Mouse (Mus musculus): Measurements from ENCODE around the gene Pogz. TPM values are rescaled to one million over a fixed set of nuclear protein-coding genes. Genes with fewer than 3 reads are reported as not detected.

The Pogz gene
- 10 to 100 TPM; 35.1 to 38.6 TPM for total RNA-seq (2021)

DNA sequence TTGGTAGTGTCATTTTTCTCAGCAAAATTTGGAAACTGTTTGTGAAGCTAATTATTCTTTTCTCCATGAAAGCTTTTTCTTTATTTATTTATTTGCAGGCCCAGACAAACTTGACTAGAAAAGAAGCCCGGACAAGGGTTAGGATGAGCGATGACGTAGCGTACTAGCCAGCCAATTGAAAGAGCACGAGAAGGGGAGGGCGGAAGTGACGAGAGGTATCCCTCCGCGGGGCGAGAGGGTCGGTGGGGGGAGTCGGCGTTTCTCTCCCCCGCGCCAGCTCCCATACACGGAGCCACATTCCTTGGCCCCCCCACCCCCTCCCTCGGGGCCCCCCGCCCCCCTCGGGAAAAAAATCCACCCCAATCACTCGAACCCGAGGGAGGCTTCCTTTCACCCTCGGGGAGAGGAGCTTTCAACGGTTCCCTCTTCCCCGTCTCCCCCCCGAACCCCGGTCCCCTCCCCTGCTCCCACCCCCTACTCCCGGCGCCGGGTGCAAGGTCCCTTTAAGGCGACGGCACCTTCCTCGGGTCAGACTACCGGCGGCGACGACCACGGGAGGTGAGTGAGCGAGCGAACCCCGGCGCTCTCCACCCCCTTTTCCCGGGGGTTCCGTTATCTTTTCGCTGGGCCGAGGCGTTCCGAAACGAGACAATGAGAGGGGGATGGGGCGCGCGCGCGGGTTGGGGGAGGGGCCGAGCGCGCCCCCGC lies at the start of gene Pogz:
Gene Pogz, plus strand, starts transcription at position 385 of the 708 bp plus-strand sequence.
- DNase-seq = peak; percentile 97

DNA sequence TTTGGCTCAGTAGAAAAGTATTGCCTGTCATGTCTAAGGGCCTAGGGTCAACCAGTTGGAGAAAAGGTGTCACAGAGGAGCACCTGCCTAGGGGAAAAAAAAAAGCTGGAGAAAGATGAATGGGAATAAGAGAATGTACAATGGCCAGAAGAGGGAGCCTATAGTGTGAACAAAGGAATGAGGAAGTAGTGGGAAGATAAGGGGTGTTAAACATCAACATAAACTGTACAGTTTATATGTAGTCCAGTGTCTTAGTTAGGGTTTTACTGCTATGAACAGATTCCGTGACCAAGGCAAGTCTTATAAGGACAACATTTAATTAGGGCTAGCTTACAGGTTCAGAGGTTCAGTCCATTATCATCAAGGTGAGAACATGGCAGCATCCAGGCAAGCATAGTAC lies 48.3 kb upstream of the Pogz start:
- no peak for DNase-seq

DNA sequence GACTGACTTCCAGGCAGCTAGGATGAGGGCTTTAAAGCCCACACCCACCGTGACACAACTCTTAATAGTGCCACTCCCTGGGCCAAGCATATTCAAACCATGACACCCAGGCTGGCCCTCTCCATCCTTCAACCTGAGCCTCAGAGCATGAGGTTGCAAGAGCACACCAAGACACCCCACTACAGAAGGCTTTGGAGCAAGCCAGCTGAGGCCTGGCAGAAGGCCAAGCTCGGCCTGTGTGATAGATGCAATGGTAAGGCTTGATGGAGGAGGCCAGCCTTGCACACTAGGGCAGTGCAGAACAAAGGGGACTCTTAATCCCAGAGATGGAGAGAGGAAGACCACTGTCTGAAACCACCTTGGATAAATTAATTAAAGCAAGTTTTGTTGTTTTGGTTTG lies 47.9 kb upstream of the Pogz start:
- DNase-seq = peak; percentile 31

DNA sequence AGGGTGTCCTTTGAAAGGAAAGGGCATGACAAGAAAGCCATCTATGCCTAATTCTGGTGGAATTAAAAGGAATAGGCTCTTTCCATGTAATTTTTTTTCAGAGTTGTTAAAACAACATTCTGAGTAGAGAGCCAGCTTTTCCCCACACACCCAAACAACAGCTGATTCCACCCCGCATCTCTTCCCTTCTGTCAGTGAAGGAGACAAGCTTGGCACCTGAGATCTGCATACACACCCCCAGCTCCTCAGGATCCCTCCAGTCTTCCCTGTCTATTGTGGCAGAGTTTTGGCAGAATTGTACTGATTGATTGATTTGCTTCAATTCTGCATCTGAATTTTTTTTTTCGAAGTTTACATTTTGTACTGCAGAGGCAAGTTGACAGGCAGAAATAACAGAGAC lies 45.1 kb upstream of the Pogz start:
- DNase-seq = no peak

DNA sequence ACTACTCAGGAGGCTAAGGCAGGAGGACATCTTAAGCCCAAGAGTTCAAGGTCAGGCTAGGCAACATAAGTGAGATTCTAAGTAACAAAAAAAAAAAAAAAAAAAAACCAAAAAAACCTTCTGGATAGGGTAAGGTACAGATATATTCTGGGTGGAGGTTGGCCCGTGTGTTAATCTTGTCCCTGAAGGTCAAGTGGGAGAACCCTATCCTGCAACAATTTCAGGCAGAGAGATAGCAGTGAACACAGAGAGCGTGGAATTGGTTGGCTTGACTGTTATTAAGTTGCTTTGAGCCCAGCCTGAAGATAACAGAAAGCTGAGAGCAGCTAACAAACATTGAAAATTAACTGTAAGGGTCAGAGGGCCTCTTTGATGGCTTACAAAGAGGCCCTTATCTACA lies 43.7 kb upstream of the Pogz start:
- no peak for DNase-seq

DNA sequence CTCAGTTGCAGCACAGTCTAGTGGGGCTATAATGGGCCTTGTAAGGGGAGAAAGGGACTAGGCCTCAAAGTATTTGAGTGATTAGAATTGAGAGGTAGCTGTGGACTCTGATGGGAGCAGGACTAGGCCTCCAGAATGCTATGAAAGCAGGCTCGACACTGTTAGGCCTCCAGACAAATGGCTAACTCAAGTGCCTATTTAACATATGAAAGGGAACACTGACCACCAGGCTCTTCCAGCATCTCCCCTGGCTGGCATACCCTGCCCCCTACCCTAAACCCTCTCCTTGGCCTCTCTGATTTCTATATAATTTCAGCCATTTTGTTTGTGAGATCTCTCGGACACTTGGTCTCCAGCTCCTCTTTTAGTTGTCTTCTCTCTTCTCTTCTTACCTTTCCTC lies 43.0 kb upstream of the Pogz start:
- DNase-seq = no peak

DNA sequence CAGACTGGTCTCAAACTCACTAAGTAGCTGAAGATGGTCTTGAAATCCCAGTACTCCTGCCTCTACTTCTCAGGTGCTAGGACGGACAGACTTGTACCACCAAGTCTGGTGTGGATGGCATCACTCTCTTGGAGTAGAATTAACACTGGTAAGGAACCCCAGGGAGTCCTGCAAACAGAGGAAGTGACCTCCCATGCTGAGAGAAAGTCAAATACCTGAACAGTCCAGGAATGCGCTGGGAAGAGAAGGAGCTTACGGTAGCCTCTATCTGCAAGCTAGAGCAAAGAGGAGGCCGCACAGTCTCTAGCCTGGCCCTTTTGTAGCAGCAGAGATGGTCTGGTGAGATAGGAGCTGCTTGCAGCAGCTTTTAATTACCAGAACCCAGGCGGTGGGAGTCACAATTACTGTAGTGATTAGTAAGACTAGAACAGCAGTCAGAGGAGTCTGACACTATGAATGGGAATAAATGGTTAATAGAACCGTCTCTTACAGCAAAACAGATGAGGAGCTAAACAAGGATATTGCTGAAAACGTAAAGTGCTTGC lies 41.7 kb upstream of the Pogz start:
- no peak for DNase-seq

DNA sequence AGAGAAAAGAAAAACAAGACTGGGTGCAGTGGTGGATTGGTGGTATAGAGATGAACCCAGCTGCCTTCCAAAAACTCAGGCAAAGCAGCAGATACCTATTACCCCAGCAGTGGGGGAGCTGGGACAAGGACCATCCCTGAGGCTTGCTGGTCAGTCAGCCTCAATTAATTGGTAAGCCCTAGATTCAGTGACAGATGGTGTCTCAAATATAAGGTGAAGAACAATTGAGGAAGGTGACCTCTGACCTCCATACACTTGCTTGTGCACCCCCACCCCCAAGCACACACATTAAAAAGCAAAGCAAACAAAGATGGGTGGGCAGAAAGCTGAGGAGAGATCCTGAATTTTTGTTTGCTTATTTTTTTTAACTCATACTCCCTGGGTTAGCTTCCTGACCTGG lies 41.2 kb upstream of the Pogz start:
- no peak for DNase-seq

DNA sequence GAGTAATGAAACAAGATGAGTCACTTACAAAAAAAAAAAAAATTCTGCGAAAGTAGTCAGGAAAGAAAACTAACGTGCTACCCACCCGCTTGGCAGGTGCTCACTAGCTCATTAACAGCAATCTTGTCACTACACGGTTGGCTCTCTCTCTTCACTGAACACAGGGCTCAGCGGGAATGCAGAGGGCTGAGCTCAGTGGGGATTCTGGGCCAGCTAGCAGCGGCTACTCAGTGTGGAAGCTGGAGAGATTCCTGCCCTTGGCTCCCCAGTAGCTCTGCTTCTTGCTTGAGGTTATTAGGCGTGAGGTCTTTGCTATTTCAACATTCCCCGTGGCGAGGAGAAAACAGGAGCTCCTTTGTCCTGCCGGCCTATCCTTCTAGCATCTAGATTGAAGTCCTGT lies 33.2 kb upstream of the Pogz start:
- peak; percentile 20 for DNase-seq

DNA sequence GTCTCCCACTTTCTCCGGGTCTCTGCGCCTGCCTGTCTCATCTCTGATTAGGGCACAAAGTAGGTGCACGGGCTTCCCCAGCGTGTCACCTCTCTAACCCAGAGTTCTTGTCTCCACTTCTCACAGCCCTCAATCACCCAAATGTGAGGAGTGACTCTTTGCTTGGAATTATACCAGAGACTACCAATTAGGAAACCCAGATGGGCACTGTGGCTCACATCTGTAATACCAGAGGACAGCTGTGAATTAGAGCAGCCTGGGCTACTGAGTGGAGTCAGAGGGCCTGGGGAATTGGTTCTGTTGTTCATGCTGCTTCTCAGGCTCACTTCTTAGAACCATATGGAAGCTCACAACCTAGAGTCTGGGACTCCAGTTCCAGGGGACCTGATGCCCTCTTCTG lies 32.4 kb upstream of the Pogz start:
- DNase-seq = no peak

DNA sequence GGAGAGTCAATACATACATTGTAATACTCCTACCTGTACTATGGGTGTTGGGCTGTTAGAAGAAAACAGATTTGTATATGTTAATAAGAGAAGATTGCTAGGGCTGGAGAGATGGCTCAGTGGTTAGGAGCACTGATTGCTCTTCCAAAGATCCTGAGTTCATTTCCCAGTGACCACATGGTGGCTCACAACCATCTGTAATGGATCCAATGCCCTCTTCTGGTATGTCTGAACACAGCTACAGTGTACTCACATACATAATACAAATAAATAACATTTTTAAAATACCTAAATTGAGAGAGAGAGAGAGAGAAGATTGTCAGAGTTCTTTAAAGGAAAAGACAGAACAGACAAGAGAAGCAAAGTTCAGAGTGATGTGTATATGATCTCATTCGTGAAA lies 29.1 kb upstream of the Pogz start:
- DNase-seq = no peak

DNA sequence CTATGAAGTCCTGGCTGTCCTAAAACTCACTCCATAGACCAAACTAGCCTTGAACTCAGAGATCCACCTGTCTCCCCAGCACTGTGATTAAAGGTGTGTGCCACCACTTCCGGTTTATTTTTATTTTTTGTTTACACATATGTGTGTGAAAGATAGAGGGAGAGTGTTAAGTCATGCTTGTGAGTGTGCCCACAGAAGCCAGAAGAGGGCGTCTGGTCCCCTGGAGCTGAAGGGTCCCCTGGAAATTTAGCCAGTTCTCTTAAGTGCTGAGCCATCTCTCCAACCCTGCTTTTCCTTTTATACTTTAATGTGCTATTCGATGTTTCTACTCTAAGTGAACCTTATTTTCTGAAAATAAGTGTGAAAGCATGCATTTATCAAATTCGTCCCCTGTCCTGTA lies 25.7 kb upstream of the Pogz start:
- DNase-seq = peak; percentile 44

DNA sequence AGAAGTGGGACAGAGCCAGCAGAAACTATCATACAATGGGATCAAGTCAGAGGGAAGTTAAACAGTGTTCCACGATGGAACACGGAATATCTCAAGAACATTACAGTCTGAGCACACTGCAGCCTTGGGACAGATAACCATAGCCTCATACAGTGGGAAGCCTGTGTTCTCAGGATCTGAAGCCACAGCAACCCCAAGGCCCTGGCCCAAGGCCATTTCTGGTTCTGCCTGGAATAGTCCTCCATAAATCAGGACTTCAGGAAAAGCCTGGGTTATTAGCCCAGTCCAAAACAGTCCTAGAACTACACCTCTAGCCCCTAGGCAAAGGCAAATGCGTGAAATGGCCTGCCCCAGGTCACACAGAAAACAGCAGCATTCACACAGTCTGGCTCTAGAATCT lies 23.7 kb upstream of the Pogz start:
- DNase-seq = no peak

DNA sequence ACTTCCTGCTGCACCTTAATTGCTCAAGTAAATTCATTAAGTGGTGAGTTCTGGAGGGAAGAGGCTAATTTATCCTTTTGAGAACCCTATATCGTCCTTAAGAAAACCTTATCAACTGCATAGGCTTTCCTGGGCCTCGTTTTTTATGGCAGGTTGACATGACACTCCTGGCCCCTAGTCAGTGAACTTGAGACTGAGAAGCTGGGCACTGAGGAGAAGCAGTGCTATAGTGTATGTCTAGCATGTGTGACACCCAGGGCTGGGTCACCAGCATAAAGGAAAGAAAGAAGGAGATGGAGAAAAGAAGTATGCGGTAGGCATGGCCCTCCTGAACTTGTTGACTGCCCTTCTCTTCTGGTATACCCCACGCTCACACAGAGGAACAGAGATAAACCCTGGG lies 23.3 kb upstream of the Pogz start:
- no peak for DNase-seq

DNA sequence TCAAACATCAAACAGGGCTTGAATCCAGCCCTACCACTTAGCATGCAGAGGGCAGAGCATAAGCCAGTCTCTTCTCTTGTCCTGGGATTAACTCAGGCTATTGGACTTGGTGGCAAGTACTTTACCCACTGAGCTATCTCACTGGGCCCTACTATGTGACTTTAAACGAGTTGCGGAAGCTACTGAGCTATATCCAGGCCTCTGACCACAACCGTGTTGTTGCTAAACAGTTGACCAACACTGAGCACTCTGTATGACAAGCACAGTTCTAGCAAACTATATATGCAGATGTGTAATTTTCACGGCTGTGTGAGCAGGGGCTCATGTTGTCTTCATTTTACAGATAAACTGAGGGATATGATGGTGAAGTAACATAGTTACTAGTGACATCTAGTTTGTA lies 22.7 kb upstream of the Pogz start:
- no peak for DNase-seq

DNA sequence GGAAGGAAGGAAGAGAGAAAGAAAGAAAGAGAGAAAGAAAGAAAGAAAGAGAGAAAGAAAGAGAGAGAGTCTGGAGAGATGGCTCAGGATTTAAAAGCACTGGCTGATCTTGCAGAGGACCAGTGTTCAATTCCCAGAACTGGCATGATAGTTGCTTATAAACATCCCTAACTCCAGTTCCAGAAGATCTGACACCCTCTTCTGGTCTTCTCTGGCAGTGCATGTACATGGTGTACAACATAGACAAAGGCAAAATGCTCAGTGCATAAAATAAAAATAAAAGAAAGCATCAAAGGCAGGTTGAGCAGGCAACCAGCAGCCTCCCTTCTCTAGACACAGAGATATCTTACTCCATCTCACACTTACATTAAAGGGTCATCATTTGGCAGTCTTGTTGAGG lies 21.8 kb upstream of the Pogz start:
- no peak for DNase-seq

DNA sequence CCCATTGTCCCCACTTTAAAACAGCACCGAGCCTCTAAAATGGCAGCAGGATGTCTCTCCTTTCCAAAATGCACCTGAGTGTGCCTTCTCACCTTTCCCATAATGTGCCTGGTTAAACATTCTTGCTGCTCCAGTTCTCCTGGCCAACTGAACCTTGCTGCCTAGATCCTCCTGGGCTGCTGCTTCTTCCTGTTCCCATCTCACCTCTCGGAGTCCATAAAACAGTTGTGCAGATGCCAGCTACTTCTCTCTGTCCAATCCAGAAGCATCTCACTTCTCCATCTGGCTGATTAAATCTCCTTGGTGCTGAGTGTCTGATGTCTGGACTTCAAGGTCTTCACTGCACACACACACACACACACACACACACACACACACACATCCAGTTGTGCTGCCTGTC lies 19.6 kb upstream of the Pogz start:
- no peak for DNase-seq

DNA sequence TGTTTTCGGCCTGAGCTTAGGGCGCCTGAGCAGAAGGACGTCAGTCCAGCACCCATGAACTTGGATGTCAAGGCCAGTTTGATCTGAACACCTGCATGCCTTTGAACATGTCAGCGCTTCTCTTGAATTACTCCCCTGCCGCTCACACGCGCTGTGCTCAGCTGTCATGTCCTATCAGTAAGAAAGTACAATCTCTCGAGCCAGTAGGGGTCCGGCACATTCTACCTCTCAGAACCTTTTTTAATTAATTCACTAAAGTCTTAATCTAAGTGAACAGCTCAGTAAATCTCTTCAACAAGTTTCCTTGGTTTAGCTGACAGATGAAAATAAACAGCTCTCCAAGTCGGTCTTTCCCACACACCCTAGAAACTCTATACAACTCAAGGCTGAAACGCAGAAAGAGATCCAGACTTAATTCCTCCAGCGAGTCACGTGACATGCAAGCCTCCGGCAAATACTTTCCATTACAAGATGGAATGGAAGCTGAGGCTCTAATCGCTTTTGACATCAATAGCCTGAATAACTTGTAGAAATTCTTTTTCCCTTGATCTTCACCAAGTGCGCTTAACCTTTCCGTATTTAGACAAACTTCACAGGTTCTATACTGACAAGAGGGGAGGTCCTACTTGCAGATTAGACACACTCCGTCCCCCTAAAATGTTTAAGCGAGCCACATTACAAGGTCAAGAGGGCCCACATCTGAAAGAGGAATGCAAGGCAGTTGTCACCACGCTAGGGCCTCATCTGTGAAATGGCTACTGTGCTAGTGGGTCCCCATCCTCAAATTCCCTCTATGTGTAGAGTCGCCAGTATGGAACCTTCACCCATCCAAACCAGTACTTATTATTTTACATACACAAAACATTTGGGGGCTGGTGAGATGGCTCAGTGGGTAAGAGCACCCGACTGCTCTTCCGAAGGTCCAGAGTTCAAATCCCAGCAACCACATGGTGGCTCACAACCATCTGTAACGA lies 17.6 kb upstream of the Pogz start:
- DNase-seq = no peak

DNA sequence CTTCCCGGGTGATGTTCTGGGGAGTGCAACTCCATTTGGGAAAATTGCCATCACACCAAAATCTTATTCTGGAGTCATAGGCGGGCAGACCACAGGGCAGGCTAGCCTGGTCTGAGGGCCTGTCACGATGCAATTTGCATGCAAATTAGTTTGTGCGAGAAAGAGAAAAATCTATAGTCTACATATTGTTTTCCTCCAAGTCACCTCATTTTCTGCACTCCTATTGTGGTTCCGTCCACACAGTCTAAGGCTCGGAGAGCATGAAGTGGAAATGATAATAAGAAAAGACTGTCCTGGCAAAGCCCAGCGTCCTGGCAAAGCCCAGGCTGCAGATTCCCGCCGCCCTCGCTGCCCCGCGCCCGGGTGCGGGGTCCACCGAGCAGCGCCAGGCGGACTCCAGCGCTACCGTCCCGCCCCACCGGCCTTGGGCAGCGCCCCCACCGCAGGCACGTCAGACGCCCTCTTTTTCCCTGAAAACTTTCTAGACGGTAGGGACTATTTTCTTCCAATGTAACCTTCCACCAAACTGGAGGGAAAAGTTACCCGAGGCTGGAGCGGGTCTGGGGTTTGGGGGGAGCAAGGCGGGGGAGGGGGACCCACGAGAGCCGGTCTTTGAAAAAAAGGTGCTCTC lies 16.2 kb upstream of the Pogz start:
- peak; percentile 62 for DNase-seq

DNA sequence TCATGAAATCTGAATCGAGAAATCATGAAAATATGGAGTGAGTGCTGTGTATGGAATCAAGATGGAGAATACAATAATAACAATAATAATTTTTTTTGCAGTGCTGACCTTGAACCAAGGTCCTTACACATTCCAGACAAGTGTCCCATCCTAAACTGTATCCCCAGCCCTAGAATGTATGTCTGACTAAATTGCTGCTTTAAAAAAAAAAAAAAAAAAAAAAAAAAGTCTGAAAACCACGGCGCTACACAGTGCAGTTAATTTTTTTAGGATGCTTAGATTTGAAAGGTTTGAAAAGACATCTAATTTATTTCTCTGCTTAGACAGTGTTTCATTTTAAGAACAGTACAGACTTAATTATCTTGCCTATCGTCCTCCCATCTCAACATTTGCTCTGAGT lies 15.3 kb upstream of the Pogz start:
- no peak for DNase-seq

DNA sequence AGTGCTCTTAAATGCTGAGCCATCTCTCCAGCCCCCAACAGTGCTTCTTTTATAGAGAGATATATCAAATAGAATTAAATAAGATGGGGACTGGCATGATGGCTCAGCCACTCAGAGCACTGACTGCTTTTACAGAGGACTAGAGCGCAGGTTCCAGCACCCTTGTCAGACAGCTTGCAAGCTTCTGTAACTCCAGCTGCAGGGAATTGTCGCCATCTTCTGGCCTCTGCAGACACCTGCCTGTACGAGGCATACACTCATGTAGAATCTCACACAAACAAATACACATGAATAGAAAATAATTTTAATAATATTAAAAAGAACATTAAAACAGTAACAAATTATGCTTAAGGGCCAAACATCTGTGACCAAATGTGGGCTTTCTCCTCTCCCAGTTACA lies 13.3 kb upstream of the Pogz start:
- no peak for DNase-seq

DNA sequence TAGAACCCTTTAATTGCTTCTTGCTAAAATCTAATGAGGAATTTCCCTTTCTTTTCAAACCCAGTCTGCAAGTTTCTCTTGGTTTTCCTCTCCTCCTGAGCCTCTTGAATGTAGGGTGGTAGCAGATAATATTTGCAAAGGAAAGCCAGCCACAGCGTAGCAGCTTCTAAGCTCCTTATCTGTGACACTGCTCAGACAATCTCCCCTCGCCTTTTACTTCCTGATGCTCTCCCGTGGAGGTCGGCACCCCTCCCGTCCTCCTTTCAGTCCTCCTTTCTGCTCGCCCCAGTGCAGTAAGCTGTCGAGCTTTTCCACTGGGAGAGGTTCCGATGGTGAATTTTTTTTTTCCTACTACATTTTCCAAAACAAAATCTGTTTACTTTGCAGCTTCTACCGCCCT lies 5.3 kb upstream of the Pogz start:
- DNase-seq = no peak

DNA sequence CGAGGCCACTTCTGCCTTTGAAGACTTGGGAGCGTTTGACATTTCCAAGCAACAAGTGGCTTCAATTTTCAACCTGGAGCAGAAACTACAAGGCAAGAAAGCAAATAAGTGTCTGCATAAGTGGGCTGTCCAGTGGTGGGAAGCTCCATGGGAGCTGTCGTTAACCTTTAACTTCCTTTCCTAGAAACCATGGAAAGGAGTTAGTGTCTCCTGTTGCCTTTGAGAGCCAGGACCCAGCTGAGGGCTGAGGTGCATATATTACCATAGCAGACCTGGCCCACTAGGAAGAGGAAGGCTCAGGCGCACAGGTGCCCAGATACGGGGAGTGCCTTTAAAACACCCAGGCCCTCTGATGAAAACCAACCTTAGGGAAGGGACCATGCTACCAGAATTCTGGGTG lies 4.7 kb upstream of the Pogz start:
- DNase-seq = no peak

All from heart, postnatal 4 days (tissue).